Mouse (Mus musculus): Measurements from ENCODE around the gene Ddx31.

The Ddx31 gene

GRCm38 (mm10) chr2:28912961-28913360 lies 72.8 kb downstream of the Ddx31 start:
- DNase-seq = no peak

- DNase-seq = no peak
Measured at GRCm38 (mm10) chr2:28914121-28914520, 73.9 kb downstream of the Ddx31 start.

GRCm38 (mm10) chr2:28915104-28915738 lies 75.0 kb downstream of the Ddx31 start:
- no peak for DNase-seq

GRCm38 (mm10) chr2:28915768-28916512 lies 75.7 kb downstream of the Ddx31 start:
- peak; percentile 82 for DNase-seq

GRCm38 (mm10) chr2:28916513-28916865 lies 76.3 kb downstream of the Ddx31 start, which contains the start of gene Barhl1:
Barhl1 (minus strand) TSS chr2:28916668.
- no peak for DNase-seq

- DNase-seq = no peak
Measured at GRCm38 (mm10) chr2:28917156-28917517, 76.9 kb downstream of the Ddx31 start.

- no peak for DNase-seq
Measured at GRCm38 (mm10) chr2:28917518-28918361, 77.5 kb downstream of the Ddx31 start.

GRCm38 (mm10) chr2:28919001-28919400 lies 78.8 kb downstream of the Ddx31 start:
- DNase-seq = no peak

- DNase-seq = peak; percentile 46
Measured at GRCm38 (mm10) chr2:28923912-28924311, 83.7 kb downstream of the Ddx31 start.

- DNase-seq = no peak
Measured at GRCm38 (mm10) chr2:28930571-28930970, 90.4 kb downstream of the Ddx31 start.

- no peak for DNase-seq
Measured at GRCm38 (mm10) chr2:28938997-28939396, 98.8 kb downstream of the Ddx31 start.

GRCm38 (mm10) chr2:28943666-28944516 lies 103.7 kb downstream of the Ddx31 start:
- DNase-seq = no peak

GRCm38 (mm10) chr2:28945388-28945787 lies 105.2 kb downstream of the Ddx31 start:
- no peak for DNase-seq

GRCm38 (mm10) chr2:28946312-28946711 lies 106.1 kb downstream of the Ddx31 start:
- DNase-seq = no peak

- no peak for DNase-seq
Measured at GRCm38 (mm10) chr2:28952981-28953380, 112.8 kb downstream of the Ddx31 start.

GRCm38 (mm10) chr2:28954595-28954994 lies 114.4 kb downstream of the Ddx31 start:
- DNase-seq = no peak

Measured in kidney, adult 18-20 months (tissue).